Mouse (Mus musculus): ENCODE data around the gene Srgn.

GRCm38 (mm10) chr10:62520911-62521310 is 6.3 kb downstream of the Srgn start:
- TF ChIP-seq CTCF (IDR thresholded peaks at IDR 0.05; ENCODE audit: low read depth, low read length) (no peak), POLR2A (IDR thresholded peaks at IDR 0.05; ENCODE audit: borderline replicate concordance, low read depth, low read length) (no peak)
